22 mouse cellular contexts compared by ENCODE assay signal in genomic region chr4:81302056-81302455, GRCm38 (mm10).
DNase-seq lines count a peak whose midpoint lies in the region; ATAC-seq and TF ChIP-seq lines count a peak whose summit lies in the region.
"Had no signal": no experiment of that assay in that cellular context is flagged by ENCODE, and none has a peak within 500 bp of the region (broad histone marks: within the 10 kb centered on the region; RNA-seq: fewer than 3 reads in every experiment).

No protein-coding gene starts in this region.

- H3K36me3 ChIP-seq in C2C12 (ENCODE audit: control insufficient read depth, insufficient read depth) = peaks cover 20% of the 10 kb centered on the region
- H3K36me3 ChIP-seq in midbrain, postnatal 0 days (ENCODE audit: insufficient read depth, low read length) = peaks cover 3% of the 10 kb centered on the region; the same call in 1 of the 2 replicates

- DNase-seq in 3T3-L1 (ENCODE audit: low read depth, low spot score) = peak; percentile 81
- peak; percentile 69 for DNase-seq in NIH3T3 (ENCODE audit: low read depth)
- DNase-seq in midbrain, postnatal 0 days (ENCODE audit: low spot score) = no peak
- no peak for DNase-seq in cerebellum, postnatal 14 days
- DNase-seq: adrenal gland, adult 2 months; adrenal gland, postnatal 10 days; adrenal gland, postnatal 25 days; B cell, adult 2 months; cerebellum, adult 11-12 months; cerebellum, adult 2 months; cerebellum, adult 9-10 months; cerebellum, postnatal 10 days; cerebellum, postnatal 36 days; embryo, embryonic 11 days had no signal

- no peak for TF ChIP-seq CTCF in C2C12 (IDR thresholded peaks at IDR 0.05; ENCODE audit: control insufficient read depth, insufficient read depth, insufficient read length)
- no peak for TF ChIP-seq CTCF in midbrain, postnatal 0 days (IDR thresholded peaks at IDR 0.05)

- no peaks in the 10 kb centered on the region for H3K79me2 ChIP-seq in C2C12 (ENCODE audit: control insufficient read depth, insufficient read depth)

- no peak overlapping the region for H3ac ChIP-seq in C2C12 (ENCODE audit: control insufficient read depth, insufficient read length, low read depth)

- H3K4me3 ChIP-seq in C2C12 (ENCODE audit: insufficient read depth, poor library complexity, severe bottlenecking) = no peak overlapping the region
- H3K4me3 ChIP-seq in midbrain, postnatal 0 days (ENCODE audit: low read depth, low read length) = no peak overlapping the region
- H3K4me3 ChIP-seq: embryonic facial prominence, embryonic 13.5 days; embryonic facial prominence, embryonic 15.5 days; erythroblast, embryonic 14.5 days; forebrain, embryonic 10.5 days; forebrain, embryonic 12.5 days had no signal

- ATAC-seq in midbrain, postnatal 0 days (ENCODE audit: low FRiP score) = no peak
- ATAC-seq: forebrain, embryonic 14.5 days; forebrain, embryonic 16.5 days had no signal

- no peak overlapping the region for H3K9ac ChIP-seq in midbrain, postnatal 0 days (replicated peaks; ENCODE audit: low read length, poor library complexity, severe bottlenecking)
- H3K9ac ChIP-seq: embryonic facial prominence, embryonic 13.5 days; embryonic facial prominence, embryonic 15.5 days; forebrain, embryonic 12.5 days had no signal

- no peaks in the 10 kb centered on the region for H3K4me1 ChIP-seq in midbrain, postnatal 0 days (ENCODE audit: insufficient read depth, low read length)
- H3K4me1 ChIP-seq: embryonic facial prominence, embryonic 13.5 days; embryonic facial prominence, embryonic 15.5 days; forebrain, embryonic 10.5 days; forebrain, embryonic 12.5 days had no signal

- H3K79me3 ChIP-seq in C2C12 (ENCODE audit: low read depth) = no peaks in the 10 kb centered on the region

- 94% methylated on average over 3 of the region's 3 CpGs for WGBS in midbrain, postnatal 0 days

- H3K9me3 ChIP-seq in midbrain, postnatal 0 days (ENCODE audit: low read length) = no peaks in the 10 kb centered on the region
- H3K9me3 ChIP-seq: embryonic facial prominence, embryonic 13.5 days; embryonic facial prominence, embryonic 15.5 days; forebrain, embryonic 10.5 days; forebrain, embryonic 12.5 days had no signal

- H3K4me2 ChIP-seq in midbrain, postnatal 0 days (ENCODE audit: low read depth, low read length, poor library complexity, severe bottlenecking) = no peak overlapping the region
- H3K4me2 ChIP-seq: embryonic facial prominence, embryonic 13.5 days; embryonic facial prominence, embryonic 15.5 days; forebrain, embryonic 12.5 days had no signal

- H3K27me3 ChIP-seq in C2C12 (ENCODE audit: control insufficient read depth, insufficient read depth, insufficient read length) = no peaks in the 10 kb centered on the region
- H3K27me3 ChIP-seq in midbrain, postnatal 0 days (ENCODE audit: insufficient read depth, low read length) = no peaks in the 10 kb centered on the region
- H3K27me3 ChIP-seq: embryonic facial prominence, embryonic 13.5 days; embryonic facial prominence, embryonic 15.5 days; forebrain, embryonic 12.5 days had no signal

- H3K27ac ChIP-seq in midbrain, postnatal 0 days (ENCODE audit: low read depth, low read length) = no peak overlapping the region
- H3K27ac ChIP-seq: embryonic facial prominence, embryonic 13.5 days; embryonic facial prominence, embryonic 15.5 days; forebrain, embryonic 10.5 days; forebrain, embryonic 12.5 days had no signal

TF ChIP-seq in C2C12, 6 proteins besides CTCF, POLR2A, EP300 and RAD21:
- TF ChIP-seq MAX (IDR thresholded peaks at IDR 0.05) = peak; percentile 19
- TF ChIP-seq CEBPB (IDR thresholded peaks at IDR 0.05; ENCODE audit: low read depth) = no peak

Comparison
In these comparisons a context has a peak if more than half of its experiments do, and no peak if none do; other contexts are left out.
1. DNase-seq: peak in 3T3-L1 (single experiment) and NIH3T3 (single experiment); none in midbrain, postnatal 0 days (single experiment) and cerebellum, postnatal 14 days (0 of 2).